Mouse (Mus musculus) embryo, embryonic 11.5 days (tissue): Measurements from ENCODE around the gene Calhm1.
"Not testable (repeated sequence)": the region's sequence is repeated elsewhere in the genome, so short reads cannot be mapped to it uniquely, and the experiment has no call there.

Experiments
- DNase-seq: peaks from one replicate; pipeline ENCODE4 v3.0.0-alpha.2; 2012; ENCODE audit warnings: low read depth, low spot score

The Calhm1 gene

DNA sequence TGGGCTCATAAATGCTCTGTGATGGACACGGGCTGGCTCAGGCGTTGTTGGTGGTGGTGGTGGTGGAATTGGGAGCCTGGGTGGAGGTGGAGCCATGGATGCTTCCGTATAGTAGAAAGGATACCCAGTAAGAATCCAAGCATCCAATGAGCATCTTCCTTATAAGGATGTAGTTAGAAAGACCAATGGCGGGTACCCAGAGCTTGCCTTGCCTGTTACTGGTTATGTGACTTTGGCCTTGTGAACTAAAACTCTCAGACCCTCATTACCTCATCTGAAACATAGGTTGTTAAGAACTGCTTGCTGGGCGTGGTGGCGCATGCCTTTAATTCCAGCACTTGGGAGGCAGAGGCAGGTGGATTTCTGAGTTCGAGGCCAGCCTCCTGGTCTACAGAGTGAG, 9.7 kb upstream of the Calhm1 start:
- DNase-seq, result no peak

DNA sequence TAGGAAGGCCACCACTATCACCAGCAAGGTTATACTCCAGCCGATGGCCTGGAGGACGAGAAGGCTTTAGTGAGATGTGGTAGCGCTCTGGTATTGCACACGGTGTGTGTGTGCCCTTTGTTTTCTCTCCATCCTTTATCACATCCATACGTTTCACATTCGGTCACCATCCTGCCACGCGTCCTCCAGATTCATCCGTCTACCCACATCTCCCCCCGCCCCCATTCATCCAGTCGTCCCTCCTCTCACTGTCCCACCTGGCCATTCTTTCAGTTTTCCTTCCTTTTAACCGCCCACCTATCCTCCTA, 8.0 kb upstream of the Calhm1 start:
- DNase-seq, result no peak

DNA sequence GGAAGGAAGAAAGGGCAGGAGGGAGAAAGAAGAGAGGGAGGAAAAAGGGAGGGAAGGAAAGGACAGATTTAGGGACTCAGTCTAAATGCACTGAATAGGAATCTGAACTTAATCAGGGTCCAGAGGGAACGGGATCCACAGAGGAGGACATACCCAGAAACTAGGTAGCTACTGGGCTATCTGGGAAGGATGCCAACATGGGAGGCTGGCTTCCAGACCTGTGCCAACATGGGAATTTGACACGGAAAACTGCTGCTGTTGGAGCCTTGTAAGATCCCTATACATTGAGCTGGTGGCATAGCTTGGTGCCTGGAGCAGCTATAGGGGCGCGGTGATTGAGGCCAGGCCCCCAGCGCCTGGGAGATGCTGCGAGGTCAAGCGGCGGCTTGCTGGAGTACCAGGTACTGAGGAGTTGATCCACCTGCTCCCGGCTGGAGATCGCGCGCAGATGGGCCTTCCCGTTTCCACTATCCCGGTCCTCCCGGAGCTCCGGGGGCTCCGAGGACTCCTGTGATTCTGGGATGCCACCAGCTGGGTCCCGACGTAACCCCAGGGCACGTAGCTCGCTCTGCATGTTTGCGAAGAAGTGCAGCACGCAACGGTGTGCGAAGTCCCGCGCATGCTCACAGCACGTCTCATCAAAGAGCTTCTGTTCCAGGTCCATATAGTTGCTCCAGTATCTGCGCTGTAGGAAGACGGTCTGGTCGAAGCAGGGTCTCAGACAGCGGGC, 7.4 kb upstream of the Calhm1 start:
- no peak for DNase-seq

DNA sequence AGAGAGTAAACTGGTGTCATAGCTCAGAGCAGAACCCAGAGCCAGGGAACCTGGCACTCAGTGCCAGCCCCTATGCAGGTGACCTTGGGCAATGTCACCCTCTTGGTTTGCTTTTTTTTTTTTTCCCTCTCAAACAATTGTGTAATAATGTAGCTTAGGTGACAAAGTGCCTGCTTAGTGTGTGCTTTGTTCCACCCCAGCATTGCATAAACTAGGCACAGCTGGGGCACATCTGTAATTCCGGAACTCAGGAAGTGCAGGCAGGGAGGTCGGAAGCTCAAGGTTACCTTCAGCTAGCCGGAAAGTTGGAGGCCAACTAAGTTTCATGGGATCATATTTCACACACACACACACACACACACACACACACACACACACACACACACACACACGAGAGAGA, 5.8 kb upstream of the Calhm1 start:
- DNase-seq, result no peak

DNA sequence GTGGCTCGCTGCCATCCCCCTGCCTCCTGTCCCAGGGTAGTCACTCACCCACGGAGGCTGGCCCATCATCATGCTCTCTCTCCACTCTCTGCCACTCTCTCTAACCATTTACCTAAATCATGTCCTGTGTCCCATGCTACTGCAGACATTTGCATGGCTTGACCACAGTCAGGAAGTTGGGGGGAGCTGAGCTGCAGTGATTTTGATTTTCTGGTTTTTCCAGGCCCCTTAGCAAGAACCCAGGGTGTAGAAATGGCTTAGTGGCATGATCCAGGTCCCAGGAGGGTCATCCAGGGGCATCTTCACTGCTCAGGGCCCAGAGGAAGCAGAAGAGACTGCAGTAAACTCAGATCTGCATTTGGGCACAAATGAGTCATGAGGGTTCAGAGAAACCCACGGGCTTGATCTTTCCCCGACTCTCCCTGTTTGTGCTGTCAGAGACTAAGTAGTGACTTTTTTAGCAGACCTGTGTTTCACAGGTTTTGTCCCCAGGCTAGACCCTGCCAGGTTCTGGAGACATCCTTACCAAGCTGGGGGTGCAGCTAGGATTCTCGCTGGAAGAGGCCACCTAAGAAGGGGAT, 4.3 kb upstream of the Calhm1 start:
- no peak for DNase-seq

DNA sequence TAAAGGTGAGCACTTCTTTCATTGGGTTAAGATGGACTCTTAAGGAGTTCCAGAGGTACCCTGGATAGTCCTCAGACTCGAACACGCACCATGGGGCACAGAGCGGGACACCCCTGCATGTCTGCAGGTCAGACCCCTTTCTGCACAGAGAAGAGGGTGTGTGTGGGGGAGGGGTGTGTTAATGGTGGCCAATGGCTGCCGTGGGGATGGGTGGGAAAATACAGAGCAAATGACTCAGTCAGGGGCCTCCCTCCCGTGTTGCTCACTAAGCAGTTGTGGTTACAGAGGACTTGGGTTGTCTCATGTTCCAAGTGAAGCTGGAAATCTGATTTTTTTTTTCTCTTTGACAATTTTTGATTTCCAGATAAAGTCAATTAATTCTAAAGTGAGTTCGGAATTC, 1.6 kb downstream of the Calhm1 start:
- no peak for DNase-seq

DNA sequence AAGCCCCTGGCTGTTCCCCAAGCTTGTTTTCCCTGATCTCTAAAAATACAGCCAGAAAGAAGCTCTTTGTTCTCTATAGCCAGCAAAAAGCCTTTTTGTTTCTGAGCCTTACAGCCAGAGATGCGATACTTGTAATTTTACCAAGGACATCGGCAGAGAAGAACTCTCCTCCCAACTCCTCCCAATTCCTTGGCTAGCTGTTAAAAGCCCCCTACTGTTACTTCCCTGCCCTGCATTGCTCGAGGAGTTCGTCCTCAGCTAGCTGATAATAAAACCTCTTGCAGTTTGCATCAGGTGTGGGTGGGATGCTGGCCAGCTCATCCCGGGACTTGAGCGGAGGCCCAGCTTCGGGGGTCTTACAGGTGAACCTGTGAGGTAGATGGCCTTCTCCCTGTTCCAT, 4.4 kb downstream of the Calhm1 start:
- DNase-seq, result not testable (repeated sequence)

DNA sequence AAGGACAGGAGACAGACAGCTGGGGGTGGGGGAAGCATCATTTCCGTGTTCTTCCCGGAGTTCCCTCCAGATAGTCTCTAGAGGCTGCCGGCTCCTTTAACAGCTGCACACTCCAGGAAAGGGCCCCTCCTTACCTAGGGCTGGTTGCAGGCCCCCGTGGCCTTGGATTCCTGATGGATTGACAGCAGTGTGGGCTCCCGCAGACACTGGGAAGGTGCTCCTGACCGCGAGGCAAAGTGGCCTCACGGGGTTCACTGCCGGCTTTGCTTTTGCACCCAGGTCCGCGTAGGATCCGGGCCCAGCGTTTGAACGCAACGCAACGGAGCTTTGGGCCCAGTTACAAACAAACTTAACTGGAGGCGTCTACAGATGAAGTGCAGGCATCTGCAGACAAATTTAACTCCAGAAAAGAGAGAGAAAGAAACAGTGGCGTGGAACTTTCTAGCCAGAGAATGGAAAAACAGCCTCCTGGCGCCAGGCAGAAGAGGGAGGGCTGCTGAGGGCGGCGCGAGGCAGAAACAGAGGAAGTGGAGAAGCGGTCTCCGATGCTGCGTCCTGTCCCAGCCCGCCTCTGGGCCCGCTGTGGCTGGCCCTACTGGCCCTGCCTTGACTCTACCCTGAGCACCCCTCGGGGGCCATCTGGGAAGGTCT, 6.2 kb downstream of the Calhm1 start, which contains the start of gene Calhm2:
TSS of gene Calhm2 (minus strand) at position 524 of the 651 bp plus-strand sequence.
- no peak for DNase-seq

DNA sequence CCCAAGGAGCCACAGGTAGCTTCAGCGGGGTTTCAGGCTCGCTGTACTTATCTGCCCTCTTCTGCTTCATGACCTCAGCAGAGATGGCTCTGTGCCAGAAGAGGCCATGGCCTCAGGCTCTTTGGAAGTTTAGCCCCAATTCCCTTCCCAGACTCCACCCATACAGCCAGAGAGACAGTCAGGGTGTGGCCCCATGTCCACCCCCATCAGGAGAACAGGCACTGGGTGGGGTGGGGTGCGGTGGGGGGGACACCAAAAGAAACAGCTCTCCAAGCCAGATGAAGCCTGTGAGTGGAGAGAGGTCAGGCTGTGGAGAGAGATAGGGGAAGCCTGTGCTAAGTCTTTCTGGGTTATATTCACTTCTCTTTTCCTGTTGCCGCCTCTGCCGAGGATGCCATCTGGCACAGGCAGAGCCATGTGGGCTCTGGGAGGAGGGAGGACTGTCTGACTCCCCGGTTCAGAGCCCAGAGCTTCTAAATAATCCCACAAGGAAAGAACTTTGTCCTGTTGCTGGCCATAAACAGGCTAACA, 6.9 kb downstream of the Calhm1 start:
- no peak for DNase-seq

DNA sequence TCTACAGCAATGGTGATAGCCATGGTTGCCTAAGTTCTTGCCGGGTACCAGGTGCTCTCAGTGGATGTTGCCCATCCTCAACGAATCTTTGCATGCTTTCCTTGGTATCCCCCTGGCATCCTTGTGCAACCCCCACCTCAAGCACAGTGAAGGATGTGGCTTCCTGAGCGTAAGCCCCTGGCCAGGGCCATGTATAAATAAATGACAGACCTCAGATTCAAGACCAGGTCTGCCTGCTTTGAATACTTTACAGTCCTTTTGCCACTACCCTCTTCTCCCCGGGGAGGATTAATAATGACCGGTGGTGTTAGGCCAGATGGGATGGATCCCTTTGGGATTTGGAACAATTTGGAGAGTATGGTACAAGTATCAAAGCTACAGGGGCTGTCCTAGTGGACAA, 7.9 kb downstream of the Calhm1 start:
- no peak for DNase-seq

DNA sequence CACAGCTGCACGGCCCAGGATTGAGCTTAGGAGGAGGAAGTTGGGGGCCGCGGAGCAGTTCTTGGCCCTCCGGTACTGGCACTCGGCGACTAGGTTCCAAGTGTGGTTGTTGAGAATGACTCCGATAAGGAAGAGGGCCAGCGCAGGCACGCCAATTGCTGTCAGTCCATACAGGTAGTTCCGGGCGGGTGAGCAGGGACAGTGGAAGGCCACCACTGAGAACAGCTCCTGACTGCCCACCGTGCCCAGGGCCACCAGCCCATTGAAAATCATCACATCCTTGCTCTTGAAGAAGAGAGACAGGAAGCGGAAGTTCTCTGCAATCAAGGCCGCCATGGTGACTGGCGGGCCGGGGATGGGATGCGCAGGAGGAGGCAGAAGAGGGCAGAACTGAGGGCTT, 8.5 kb downstream of the Calhm1 start:
- DNase-seq, result no peak

DNA sequence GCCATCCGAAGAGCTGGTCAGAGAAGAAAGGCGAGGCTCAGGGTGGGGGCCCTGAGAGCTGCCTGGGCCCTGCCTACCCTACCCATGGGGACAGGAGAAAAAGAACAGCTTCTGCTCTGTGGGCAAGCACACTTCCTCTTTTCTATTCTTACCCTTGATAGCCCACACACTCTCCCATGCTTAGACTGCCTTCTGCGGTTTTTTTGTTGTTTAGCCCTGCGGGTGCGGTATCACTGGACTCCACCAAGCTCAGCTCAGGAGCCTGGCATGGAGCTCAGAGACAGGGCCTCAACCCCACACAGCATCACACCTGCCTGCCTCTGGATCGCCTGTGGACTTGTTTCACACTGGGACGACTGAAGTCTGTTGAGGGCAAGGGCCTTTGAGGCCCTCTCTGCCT, 10.9 kb downstream of the Calhm1 start:
- no peak for DNase-seq

DNA sequence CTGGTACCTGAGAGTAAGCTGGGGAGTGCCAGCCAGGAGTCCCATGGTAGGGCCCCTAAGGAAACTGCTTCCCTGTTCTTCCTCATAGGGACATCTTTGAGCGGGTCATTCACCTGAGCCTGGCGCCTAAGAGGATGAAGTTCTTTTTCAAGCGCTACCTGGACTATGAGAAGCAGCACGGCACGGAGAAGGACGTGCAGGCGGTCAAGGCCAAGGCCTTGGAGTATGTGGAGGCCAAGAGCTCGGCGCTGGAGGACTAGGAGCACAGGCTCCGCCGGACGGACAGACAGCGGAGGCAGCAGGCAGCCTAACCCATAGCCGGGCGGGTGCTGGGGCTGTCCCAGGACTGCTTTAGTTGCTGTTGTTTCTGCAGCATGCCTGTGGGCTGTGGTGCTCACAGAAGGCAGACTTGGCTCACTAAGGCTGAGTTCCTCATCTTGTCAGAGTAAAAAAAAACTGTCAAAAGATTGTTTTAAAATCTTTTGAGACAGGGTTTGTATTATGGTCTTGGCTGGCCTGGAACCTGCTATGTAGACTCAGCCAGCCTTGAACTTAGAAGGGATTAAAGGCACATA, 13.4 kb downstream of the Calhm1 start:
- DNase-seq, result no peak

DNA sequence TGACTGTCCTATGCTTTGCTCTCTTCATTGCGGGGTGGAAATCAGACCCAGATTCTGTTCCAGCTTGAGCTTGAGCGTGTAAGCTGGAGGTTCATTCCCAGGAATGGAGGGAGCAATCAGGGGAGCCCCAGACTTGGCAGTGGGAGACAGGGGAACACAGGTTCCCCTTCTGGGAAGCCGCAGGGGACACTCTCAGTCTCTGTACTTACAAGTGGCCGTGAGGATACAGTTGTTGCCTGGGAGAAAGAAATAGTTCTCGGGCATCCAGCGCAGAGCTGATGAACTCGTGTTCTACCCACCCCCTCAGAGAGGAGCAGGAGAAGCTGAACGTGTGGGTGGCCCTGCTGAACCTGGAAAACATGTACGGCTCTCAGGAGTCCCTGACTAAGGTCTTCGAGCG, 15.2 kb downstream of the Calhm1 start:
- DNase-seq, result no peak

DNA sequence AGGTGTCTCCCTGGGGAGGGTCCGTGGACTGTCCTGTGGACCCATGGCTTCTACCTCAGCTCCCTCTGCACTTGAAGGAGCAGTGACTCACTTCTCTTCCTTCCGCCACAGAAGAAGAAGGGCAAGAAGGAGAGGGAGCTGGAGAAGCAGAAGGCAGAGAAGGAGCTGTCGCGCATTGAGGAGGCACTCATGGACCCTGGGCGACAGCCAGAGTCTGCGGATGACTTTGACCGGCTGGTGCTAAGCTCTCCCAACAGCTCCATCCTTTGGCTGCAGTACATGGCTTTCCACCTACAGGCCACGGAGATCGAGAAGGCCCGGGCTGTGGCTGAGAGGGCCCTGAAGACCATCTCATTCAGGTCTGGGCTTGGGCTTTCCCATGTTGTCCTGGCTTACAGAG, 15.9 kb downstream of the Calhm1 start:
- no peak for DNase-seq

DNA sequence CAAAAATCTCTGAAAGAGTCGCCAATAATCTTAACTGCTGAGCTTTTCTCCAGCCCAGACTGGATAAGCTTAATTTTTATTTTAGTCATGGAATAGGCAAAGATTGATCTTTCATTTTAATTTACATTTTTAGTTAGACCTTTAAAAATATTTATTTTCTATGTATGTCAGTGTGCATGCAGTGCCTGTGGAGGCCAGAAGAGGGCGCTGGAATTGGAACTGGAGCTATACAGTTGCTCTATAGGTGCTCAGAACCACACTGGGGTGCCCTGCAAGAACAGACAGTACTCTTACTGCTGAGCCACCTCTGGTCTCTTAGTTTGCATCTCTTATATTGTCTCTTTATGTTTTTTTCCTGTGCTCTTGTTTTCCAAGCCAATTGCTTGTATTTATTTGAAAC, 21.3 kb downstream of the Calhm1 start:
- no peak for DNase-seq

DNA sequence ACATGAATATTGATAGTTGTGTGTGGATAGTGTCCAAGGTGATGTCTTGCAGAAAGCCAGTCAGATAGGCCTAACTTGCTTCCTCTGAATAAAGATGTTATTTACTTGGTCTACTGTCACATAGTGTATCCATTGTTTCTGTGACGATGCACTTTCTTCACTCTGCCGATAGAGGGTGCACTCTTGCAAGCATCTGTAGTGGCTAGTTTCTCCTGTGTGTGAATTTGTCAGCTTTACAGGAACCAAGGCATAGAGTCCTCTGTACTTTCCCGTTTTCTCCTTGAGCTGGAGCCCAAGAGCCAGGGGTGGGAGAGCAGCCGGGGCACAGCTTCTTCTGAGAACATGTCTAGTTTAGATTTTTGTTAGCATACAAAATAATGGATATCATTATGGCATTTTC, 23.0 kb downstream of the Calhm1 start:
- DNase-seq, result no peak

DNA sequence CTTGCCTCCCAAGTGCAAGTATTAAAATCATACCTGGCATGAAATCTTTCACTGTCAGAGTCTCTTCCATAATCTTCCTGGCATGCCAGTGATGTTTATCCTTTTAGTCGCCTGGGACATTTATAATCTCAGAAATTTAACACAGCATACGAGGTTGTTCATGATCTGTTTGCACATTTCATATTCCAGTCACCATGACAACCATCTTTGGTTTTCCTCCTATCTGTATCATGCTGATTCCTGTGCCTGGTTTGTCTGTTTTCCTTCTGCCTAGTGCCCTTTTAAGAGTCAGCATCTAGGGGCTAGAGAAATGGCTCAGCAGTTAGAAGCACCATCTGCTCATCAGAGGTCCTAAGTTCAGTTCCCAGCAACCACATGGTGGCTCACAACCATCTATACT, 25.4 kb downstream of the Calhm1 start:
- no peak for DNase-seq

DNA sequence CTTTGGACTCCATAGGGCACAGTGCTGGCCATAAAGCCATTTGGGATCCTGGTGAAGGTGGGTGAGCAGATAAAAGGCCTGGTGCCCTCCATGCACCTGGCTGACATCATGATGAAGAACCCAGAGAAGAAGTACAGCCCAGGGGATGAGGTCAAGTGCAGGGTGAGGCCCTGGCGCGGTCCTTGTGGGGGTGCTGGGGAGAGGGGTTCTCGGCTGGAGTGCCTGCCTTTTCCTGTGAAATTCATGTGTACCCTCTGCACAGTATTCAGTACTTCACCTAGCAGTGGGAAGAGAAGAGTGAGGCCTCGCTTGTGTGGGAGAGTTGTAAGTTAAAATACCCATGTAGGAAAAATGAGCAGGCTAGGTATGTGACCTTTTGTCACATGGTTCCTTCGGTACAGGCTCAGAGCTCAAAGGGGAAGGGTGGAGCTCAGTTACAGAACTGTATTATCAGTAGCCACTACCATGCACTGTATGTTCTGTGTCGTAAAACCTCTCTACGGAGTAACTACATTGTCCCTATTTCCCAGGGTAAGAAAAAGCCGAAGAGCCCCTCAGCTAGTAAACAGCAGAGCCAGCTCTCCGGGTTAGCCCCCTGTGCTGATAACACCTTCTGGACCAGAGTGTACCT, 39.3 kb downstream of the Calhm1 start:
- no peak for DNase-seq

DNA sequence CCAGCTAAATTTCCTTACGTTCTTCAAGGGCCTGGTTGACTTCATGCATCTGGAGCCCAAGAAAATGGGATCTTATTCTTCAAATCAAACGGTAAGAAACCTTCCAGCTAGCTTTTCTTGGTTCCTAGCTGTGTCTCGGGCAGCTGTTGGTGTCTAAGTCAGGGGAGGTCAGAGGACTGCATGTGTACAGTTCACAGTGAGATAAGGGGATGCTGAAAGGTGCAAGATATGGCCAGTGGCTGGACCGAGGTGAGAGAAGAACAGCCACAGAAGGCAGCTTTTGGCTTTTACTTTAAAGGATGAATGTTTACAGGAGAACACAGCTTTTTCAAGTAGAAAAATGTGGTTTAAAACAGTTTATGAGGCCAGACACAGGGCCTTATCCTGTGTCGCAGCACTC, 43.0 kb downstream of the Calhm1 start:
- no peak for DNase-seq
